Mouse (Mus musculus): ENCODE data around the gene Dot1l.

Dot1l gene

GRCm38 (mm10) chr10:80757717-80758116, 2.7 kb downstream of the Dot1l start:
- peak; percentile 74 for DNase-seq (ENCODE audit: low read depth, low spot score)

- no peak for DNase-seq (ENCODE audit: low read depth, low spot score)
Measured at GRCm38 (mm10) chr10:80758651-80759050, 3.6 kb downstream of the Dot1l start.

- DNase-seq (ENCODE audit: low read depth, low spot score), result no peak
Measured at GRCm38 (mm10) chr10:80760596-80761524, 5.9 kb downstream of the Dot1l start.

GRCm38 (mm10) chr10:80761821-80762220, 6.8 kb downstream of the Dot1l start:
- DNase-seq (ENCODE audit: low read depth, low spot score), result no peak

GRCm38 (mm10) chr10:80763502-80763901, 8.5 kb downstream of the Dot1l start:
- no peak for DNase-seq (ENCODE audit: low read depth, low spot score)

- no peak for DNase-seq (ENCODE audit: low read depth, low spot score)
Measured at GRCm38 (mm10) chr10:80765746-80766145, 10.7 kb downstream of the Dot1l start.

- DNase-seq (ENCODE audit: low read depth, low spot score), result peak; percentile 59
Measured at GRCm38 (mm10) chr10:80766161-80766815, 11.3 kb downstream of the Dot1l start.

GRCm38 (mm10) chr10:80768365-80768764, 13.4 kb downstream of the Dot1l start:
- DNase-seq (ENCODE audit: low read depth, low spot score), result no peak

- no peak for DNase-seq (ENCODE audit: low read depth, low spot score)
Measured at GRCm38 (mm10) chr10:80773816-80774215, 18.8 kb downstream of the Dot1l start.

- peak; percentile 73 for DNase-seq (ENCODE audit: low read depth, low spot score)
Measured at GRCm38 (mm10) chr10:80774549-80774948, 19.5 kb downstream of the Dot1l start.

GRCm38 (mm10) chr10:80774981-80775380, 20.0 kb downstream of the Dot1l start:
- no peak for DNase-seq (ENCODE audit: low read depth, low spot score)

- no peak for DNase-seq (ENCODE audit: low read depth, low spot score)
Measured at GRCm38 (mm10) chr10:80775731-80776130, 20.7 kb downstream of the Dot1l start.

- no peak for DNase-seq (ENCODE audit: low read depth, low spot score)
Measured at GRCm38 (mm10) chr10:80776358-80776869, 21.4 kb downstream of the Dot1l start.

- DNase-seq (ENCODE audit: low read depth, low spot score), result no peak
Measured at GRCm38 (mm10) chr10:80777123-80777522, 22.1 kb downstream of the Dot1l start.

- no peak for DNase-seq (ENCODE audit: low read depth, low spot score)
Measured at GRCm38 (mm10) chr10:80779565-80779964, 24.6 kb downstream of the Dot1l start.

- DNase-seq (ENCODE audit: low read depth, low spot score), result no peak
Measured at GRCm38 (mm10) chr10:80784302-80784701, 29.3 kb downstream of the Dot1l start.

GRCm38 (mm10) chr10:80784871-80785270, 29.9 kb downstream of the Dot1l start:
- DNase-seq (ENCODE audit: low read depth, low spot score), result no peak

GRCm38 (mm10) chr10:80785963-80786362, 31.0 kb downstream of the Dot1l start:
- DNase-seq (ENCODE audit: low read depth, low spot score), result no peak

GRCm38 (mm10) chr10:80787517-80787916, 32.5 kb downstream of the Dot1l start:
- no peak for DNase-seq (ENCODE audit: low read depth, low spot score)

GRCm38 (mm10) chr10:80790761-80791404, 35.9 kb downstream of the Dot1l start:
- DNase-seq (ENCODE audit: low read depth, low spot score), result no peak

GRCm38 (mm10) chr10:80791476-80792174, 36.6 kb downstream of the Dot1l start:
- DNase-seq (ENCODE audit: low read depth, low spot score), result peak; percentile 52

All from ZHBTc4 (cell line).